Mouse (Mus musculus): ENCODE results near the gene Tnfaip6. TPM values are rescaled to one million over a fixed set of nuclear protein-coding genes. Genes with fewer than 3 reads are reported as not detected.

The Tnfaip6 gene
- polyA plus RNA-seq, 1 experiment from 2014 or later: 71.7 TPM

- Histone ChIP-seq H3K4me2 (replicated peaks) (no peak overlapping the region), H3K36me3 (peaks cover 63% of the 10 kb centered on the region)
- ATAC-seq (ENCODE audit: insufficient number of reproducible peaks, insufficient read depth, low FRiP score, low TSS enrichment): no peak
Measured at GRCm38 (mm10) chr2:52084013-52084412, 46.2 kb downstream of the Tnfaip6 start.

GRCm38 (mm10) chr2:52084571-52084970, 46.8 kb downstream of the Tnfaip6 start:
- Histone ChIP-seq H3K4me3 (no peak overlapping the region), H3K27ac (no peak overlapping the region), H3K9me3 (no peaks in the 10 kb centered on the region), H3K27me3 (no peaks in the 10 kb centered on the region), H3K4me1 (no peaks in the 10 kb centered on the region), H3K9ac (no peak overlapping the region), H3K4me2 (replicated peaks) (no peak overlapping the region), H3K36me3 (peaks cover 64% of the 10 kb centered on the region)
- ATAC-seq (ENCODE audit: insufficient number of reproducible peaks, insufficient read depth, low FRiP score, low TSS enrichment): no peak
- 93% methylated on average over 2 of the region's 2 CpGs for WGBS

More at GRCm38 (mm10) chr2:52084013-52084412, 46.2 kb downstream of the Tnfaip6 start:
- H3K9ac ChIP-seq: no peak overlapping the region
- H3K27ac ChIP-seq: no peak overlapping the region
- no peaks in the 10 kb centered on the region for H3K27me3 ChIP-seq
- no peak overlapping the region for H3K4me3 ChIP-seq
- H3K4me1 ChIP-seq: no peaks in the 10 kb centered on the region
- no peaks in the 10 kb centered on the region for H3K9me3 ChIP-seq
- 95% methylated on average over 3 of the region's 3 CpGs for WGBS

Other genes with a start within 250 kb of the Tnfaip6 start
- gene Rbm43, start 102.8 kb upstream of the Tnfaip6 start, polyA plus RNA-seq (2016; fragmentation: Nextera tagmentation; extraction: Ambion mirVana): 11.1 and 12.3 TPM in 2 replicates
- gene Nmi, start 64.5 kb upstream of the Tnfaip6 start, polyA plus RNA-seq (2016; fragmentation: Nextera tagmentation; extraction: Ambion mirVana): 8.1 and 11.7 TPM in 2 replicates
- 54.4 and 57.4 TPM in 2 replicates for gene Rif1, start 34.8 kb downstream of the Tnfaip6 start, polyA plus RNA-seq (2016; fragmentation: Nextera tagmentation; extraction: Ambion mirVana)